In genomic region chr11:120216540-120217324, GRCm38 (mm10) we compare ENCODE assay signal across 8 mouse cellular contexts. TPM values are rescaled to one million over a fixed set of nuclear protein-coding genes. Genes with fewer than 3 reads are reported as not detected.
DNase-seq lines count a peak whose midpoint lies in the region; ATAC-seq and TF ChIP-seq lines count a peak whose summit lies in the region.

No protein-coding gene starts in this region.

- TF ChIP-seq CTCF in kidney, adult 2 months (conservative IDR thresholded peaks at IDR 0.05; ENCODE audit: insufficient read depth, insufficient read length, low read depth, low read length): no peak

- no peak overlapping the region for H3K9ac ChIP-seq in limb, embryonic 14.5 days (ENCODE audit: low read depth, low read length, severe bottlenecking)
- peak overlapping the region; percentile 39 for H3K9ac ChIP-seq in neural tube, embryonic 11.5 days (ENCODE audit: low read length)

- 49% methylated on average over 11 of the region's 11 CpGs for WGBS in kidney, adult 2 months
- WGBS in limb, embryonic 14.5 days: 18% methylated on average over 11 of the region's 11 CpGs
- WGBS in neural tube, embryonic 11.5 days: 8% methylated on average over 11 of the region's 11 CpGs

- H3K4me3 ChIP-seq in kidney, adult 2 months (ENCODE audit: insufficient read depth, low read depth, low read length): no peak overlapping the region
- no peak overlapping the region for H3K4me3 ChIP-seq in limb, embryonic 14.5 days (replicated peaks; ENCODE audit: low read length)
- H3K4me3 ChIP-seq in neural tube, embryonic 11.5 days (ENCODE audit: low read depth, low read length): no peak overlapping the region

- H3K36me3 ChIP-seq in kidney, adult 2 months (ENCODE audit: control insufficient read depth, insufficient read depth, low read length): no peaks in the 10 kb centered on the region
- H3K36me3 ChIP-seq in limb, embryonic 14.5 days (ENCODE audit: control insufficient read depth, insufficient read depth, low read length): no peaks in the 10 kb centered on the region
- no peaks in the 10 kb centered on the region for H3K36me3 ChIP-seq in neural tube, embryonic 11.5 days (ENCODE audit: control insufficient read depth, insufficient read depth, low read length)

- peak overlapping the region; percentile 51 for H3K27ac ChIP-seq in kidney, adult 2 months (ENCODE audit: insufficient read depth, low read depth, low read length)
- peak overlapping the region; percentile 55; the same call in 1 of the 2 replicates for H3K27ac ChIP-seq in limb, embryonic 14.5 days (replicated peaks; ENCODE audit: low read depth, low read length)
- H3K27ac ChIP-seq in neural tube, embryonic 11.5 days (ENCODE audit: low read depth, low read length): peak overlapping the region; percentile 97

- no peak for TF ChIP-seq POLR2A in kidney, adult 2 months (IDR thresholded peaks at IDR 0.05; ENCODE audit: low read depth, low read length)
- no peak for TF ChIP-seq POLR2A in limb, embryonic 14.5 days (IDR thresholded peaks at IDR 0.05; ENCODE audit: borderline replicate concordance, extremely low read depth, insufficient read depth, insufficient read length)

- peak; percentile 55 for ATAC-seq in limb, embryonic 14.5 days (ENCODE audit: low FRiP score, low read depth)
- peak; percentile 85 for ATAC-seq in neural tube, embryonic 11.5 days (ENCODE audit: insufficient read depth, low FRiP score, low TSS enrichment)
- ATAC-seq in megakaryocyte-erythroid progenitor cell, adult 5-6 weeks (replicated peaks; ENCODE audit: low FRiP score, low TSS enrichment, poor library complexity, severe bottlenecking): no peak

- no peak overlapping the region for H3K4me2 ChIP-seq in limb, embryonic 14.5 days (replicated peaks; ENCODE audit: low read depth, low read length, severe bottlenecking)
- 0 out of 2 replicates have a peak overlapping the region, but pooled peaks have one; percentile 26 for H3K4me2 ChIP-seq in neural tube, embryonic 11.5 days (ENCODE audit: low read depth)

- H3K9me3 ChIP-seq in limb, embryonic 14.5 days (ENCODE audit: control insufficient read depth, low read length): no peaks in the 10 kb centered on the region
- peaks cover 3% of the 10 kb centered on the region; the same call in 1 of the 2 replicates for H3K9me3 ChIP-seq in neural tube, embryonic 11.5 days (ENCODE audit: control insufficient read depth, low read length)

- peaks cover 11% of the 10 kb centered on the region for H3K4me1 ChIP-seq in kidney, adult 2 months (ENCODE audit: control insufficient read depth, insufficient read depth, low read length)
- H3K4me1 ChIP-seq in limb, embryonic 14.5 days (ENCODE audit: control insufficient read depth, insufficient read depth, low read length): peaks cover 35% of the 10 kb centered on the region
- peaks cover 37% of the 10 kb centered on the region for H3K4me1 ChIP-seq in neural tube, embryonic 11.5 days (ENCODE audit: control insufficient read depth, insufficient read depth, low read length)

- H3K27me3 ChIP-seq in kidney, adult 2 months (replicated peaks; ENCODE audit: control insufficient read depth, insufficient read depth, low read length): no peaks in the 10 kb centered on the region
- H3K27me3 ChIP-seq in limb, embryonic 14.5 days (ENCODE audit: control insufficient read depth, insufficient read depth, low read length): no peaks in the 10 kb centered on the region
- H3K27me3 ChIP-seq in neural tube, embryonic 11.5 days (ENCODE audit: control insufficient read depth, insufficient read depth, low read length): no peaks in the 10 kb centered on the region

- peak; percentile 60 for DNase-seq in kidney, adult 2 months
- DNase-seq in kidney, adult 8-10 months: no peak
- DNase-seq in heart, postnatal 4 days: peak; percentile 62
- DNase-seq in limb, embryonic 14.5 days (ENCODE audit: low spot score): peak; percentile 80
- DNase-seq in neural tube, embryonic 11.5 days (ENCODE audit: low spot score): peak; percentile 86
- DNase-seq in ovary, postnatal 36 days (ENCODE audit: low spot score): no peak
- DNase-seq in cerebellum, adult 9-11 months: no peak

RNA-seq across cellular contexts. Expression of gene Bahcc1, which starts 16.0 kb away (rescaled TPM):
- 8.0 and 9.2 TPM in 2 replicates for polyA plus RNA-seq in kidney, adult 2 months (2012; rRNA removed)
- 10 to 100 TPM; 14.1 to 16.5 TPM for total RNA-seq in heart, postnatal 4 days (2021)
- polyA plus RNA-seq in limb, embryonic 14.5 days (2012; rRNA removed): 22.9 and 28.3 TPM in 2 replicates
- 14.0 and 14.9 TPM in 2 replicates for polyA plus RNA-seq in limb, embryonic 14.5 days (2014; fragmentation: Nextera tagmentation; extraction: Ambion mirVana)
- 19.7 and 22.7 TPM in 2 replicates for polyA plus RNA-seq in neural tube, embryonic 11.5 days (2014; fragmentation: Nextera tagmentation; extraction: Ambion mirVana)
- total RNA-seq in megakaryocyte-erythroid progenitor cell, adult 5-6 weeks (2014; fragmentation: Nextera tagmentation): 25.6 and 30.1 TPM in 2 replicates
- total RNA-seq in megakaryocyte-erythroid progenitor cell, adult 5-6 weeks (2017): 6.7 and 7.0 TPM in 2 replicates

Comparison
In these comparisons a context has a peak if more than half of its experiments do, and no peak if none do; other contexts are left out.
1. DNase-seq: peak in kidney, adult 2 months (single experiment), heart, postnatal 4 days (single experiment), limb, embryonic 14.5 days (single experiment) and neural tube, embryonic 11.5 days (single experiment); none in kidney, adult 8-10 months (0 of 2), ovary, postnatal 36 days (single experiment) and cerebellum, adult 9-11 months (single experiment).
2. Peak in every context shown above with its lines, with median percentiles within 50 percentile points of each other: H3K27ac ChIP-seq.